Mouse (Mus musculus) embryo, embryonic 10 days (tissue): ENCODE results near the gene Fam83e.

Experiments
- DNase-seq: peaks from one replicate; pipeline ENCODE4 v3.0.0-alpha.2; 2015; ENCODE audit warnings: low spot score

Fam83e gene

GRCm38 (mm10) chr7:45739820-45740219 is 18.8 kb downstream of the Fam83e start:
- no peak for DNase-seq

GRCm38 (mm10) chr7:45741308-45741707 is 20.3 kb downstream of the Fam83e start:
- no peak for DNase-seq

- no peak for DNase-seq
Measured at GRCm38 (mm10) chr7:45741777-45742176, 20.8 kb downstream of the Fam83e start.

GRCm38 (mm10) chr7:45742338-45742737 is 21.3 kb downstream of the Fam83e start:
- DNase-seq: no peak

GRCm38 (mm10) chr7:45744387-45744786 is 23.4 kb downstream of the Fam83e start:
- DNase-seq: peak; percentile 88

- DNase-seq: no peak
Measured at GRCm38 (mm10) chr7:45746518-45746917, 25.5 kb downstream of the Fam83e start.

GRCm38 (mm10) chr7:45747450-45747849 is 26.4 kb downstream of the Fam83e start:
- DNase-seq: no peak

- DNase-seq: no peak
Measured at GRCm38 (mm10) chr7:45748110-45748509, 27.1 kb downstream of the Fam83e start.

- DNase-seq: no peak
Measured at GRCm38 (mm10) chr7:45749401-45749800, 28.4 kb downstream of the Fam83e start.

GRCm38 (mm10) chr7:45750162-45750561 is 29.1 kb downstream of the Fam83e start:
- DNase-seq: no peak

- DNase-seq: no peak
Measured at GRCm38 (mm10) chr7:45755703-45756102, 34.7 kb downstream of the Fam83e start.

- DNase-seq: peak; percentile 11
Measured at GRCm38 (mm10) chr7:45759400-45759799, 38.4 kb downstream of the Fam83e start.

GRCm38 (mm10) chr7:45760151-45760550 is 39.1 kb downstream of the Fam83e start:
- no peak for DNase-seq

- no peak for DNase-seq
Measured at GRCm38 (mm10) chr7:45765995-45766394, 45.0 kb downstream of the Fam83e start.

GRCm38 (mm10) chr7:45766764-45767163 is 45.8 kb downstream of the Fam83e start:
- no peak for DNase-seq

- DNase-seq: no peak
Measured at GRCm38 (mm10) chr7:45767500-45767899, 46.5 kb downstream of the Fam83e start.

- DNase-seq: no peak
Measured at GRCm38 (mm10) chr7:45770427-45771082, 49.5 kb downstream of the Fam83e start.

GRCm38 (mm10) chr7:45771101-45771500 is 50.1 kb downstream of the Fam83e start:
- DNase-seq: no peak

- no peak for DNase-seq
Measured at GRCm38 (mm10) chr7:45775237-45775636, 54.2 kb downstream of the Fam83e start.
